Mouse (Mus musculus): Measurements from ENCODE around the gene Gm28308. TPM values are rescaled to one million over a fixed set of nuclear protein-coding genes. Genes with fewer than 3 reads are reported as not detected.

Gm28308 gene
- total RNA-seq, 2 experiments from 2014 or later: not detected

DNA sequence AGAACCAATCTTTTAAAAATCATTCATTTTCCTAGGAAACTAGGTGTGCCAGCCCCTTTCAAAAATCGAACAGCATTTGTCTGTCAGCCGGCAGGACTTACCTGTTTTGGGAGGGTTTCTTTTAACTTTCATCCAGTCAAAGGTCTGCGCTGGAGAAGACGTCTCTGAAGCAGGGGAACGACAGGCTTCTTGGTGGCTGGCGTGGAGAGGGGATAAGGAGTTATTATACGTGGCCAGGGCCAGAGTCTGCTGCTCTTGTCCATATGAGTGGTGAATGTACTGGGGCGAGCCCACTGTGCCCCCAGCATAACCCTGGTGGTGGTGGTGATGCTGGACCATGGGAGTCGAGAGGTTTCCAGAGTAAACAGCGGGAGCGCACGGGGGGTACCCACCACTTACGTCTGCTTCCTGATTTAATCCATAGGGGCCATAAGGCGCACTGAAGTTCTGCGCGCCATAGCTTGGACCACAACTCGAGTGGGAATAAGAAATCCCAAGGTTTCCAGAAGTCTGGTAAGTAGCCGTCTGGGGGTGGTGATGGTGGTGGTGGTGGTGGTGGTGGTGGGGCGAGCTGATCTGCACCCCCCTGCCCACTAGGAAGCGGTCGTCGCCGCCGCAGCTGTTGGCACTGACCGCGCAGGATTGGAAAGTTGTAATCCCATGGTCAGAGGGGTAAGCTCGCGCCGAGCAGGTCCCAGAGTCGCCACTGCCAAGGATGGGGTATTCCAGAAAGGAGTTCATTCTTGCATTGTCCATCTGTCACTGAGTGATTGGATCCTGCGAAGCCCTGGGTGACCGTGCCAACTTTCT, 55.5 kb downstream of the Gm28308 start:
- no peak for TF ChIP-seq CTCF (conservative IDR thresholded peaks at IDR 0.05)
- Histone ChIP-seq H3K4me3 (peak overlapping the region; percentile 43; the same call in 1 of the 2 replicates), H3K27ac (no peak overlapping the region)
- DNase-seq (ENCODE audit: low spot score in 2 of 2): no peak

DNA sequence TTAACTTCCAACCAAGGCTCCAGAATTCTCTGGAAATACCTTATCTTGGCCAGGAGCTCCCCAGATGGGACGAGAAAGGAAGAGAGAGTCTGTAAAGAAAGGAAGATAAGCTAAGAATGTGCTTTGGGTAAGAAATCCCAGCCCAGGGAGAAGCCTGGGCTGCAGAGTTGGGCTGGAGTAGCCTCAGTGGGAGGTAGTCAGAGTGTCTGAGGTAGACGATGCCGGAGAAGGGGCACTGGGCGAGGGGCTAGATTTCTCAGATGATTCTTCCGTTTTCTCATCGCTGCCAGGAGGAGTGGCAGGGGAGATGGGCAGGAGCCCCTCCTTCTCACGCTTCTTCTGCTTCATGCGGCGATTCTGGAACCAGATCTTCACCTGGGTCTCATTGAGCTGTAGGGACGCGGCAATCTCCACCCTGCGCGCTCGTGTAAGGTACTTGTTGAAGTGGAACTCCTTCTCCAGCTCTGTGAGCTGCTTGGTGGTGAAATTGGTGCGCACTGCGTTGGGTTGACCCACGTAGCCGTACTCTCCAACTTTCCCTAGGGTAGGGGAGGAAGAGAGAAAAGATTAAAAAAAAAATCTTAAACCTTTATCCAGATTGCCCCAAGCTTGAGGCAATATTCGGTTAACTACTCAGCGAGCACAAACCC, 56.5 kb downstream of the Gm28308 start:
- no peak for TF ChIP-seq CTCF (conservative IDR thresholded peaks at IDR 0.05)
- Histone ChIP-seq H3K27ac (no peak overlapping the region), H3K4me3 (no peak overlapping the region)
- DNase-seq (ENCODE audit: low spot score in 2 of 2): no peak

DNA sequence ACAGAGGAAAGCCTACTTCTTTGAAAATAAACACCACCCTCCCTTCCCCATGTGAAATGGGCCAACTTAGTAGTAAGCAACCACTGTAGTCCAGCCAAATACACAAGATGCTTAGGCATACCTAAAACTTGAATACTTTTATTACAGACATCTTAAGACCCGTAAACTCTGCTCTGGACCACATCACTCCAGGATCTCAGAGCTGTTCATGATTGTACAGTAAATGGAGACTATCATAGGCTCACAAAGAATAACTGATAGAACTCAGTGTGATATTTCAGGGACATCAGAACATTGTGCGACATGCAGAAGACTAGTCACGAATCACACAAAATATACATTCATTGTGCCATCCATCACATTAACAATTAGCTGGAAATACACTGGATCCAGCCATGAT, 57.7 kb downstream of the Gm28308 start:
- DNase-seq (ENCODE audit: low spot score in 2 of 2): no peak
- H3K27ac ChIP-seq: no peak overlapping the region
- H3K4me3 ChIP-seq: no peak overlapping the region
- TF ChIP-seq CTCF (conservative IDR thresholded peaks at IDR 0.05): no peak

GRCm38 (mm10) chr6:52154044-52154443, 59.1 kb downstream of the Gm28308 start:
- no peak overlapping the region for H3K27ac ChIP-seq
- TF ChIP-seq CTCF (conservative IDR thresholded peaks at IDR 0.05): no peak
- H3K4me3 ChIP-seq: no peak overlapping the region
- DNase-seq (ENCODE audit: low spot score in 2 of 2): no peak

GRCm38 (mm10) chr6:52153270-52153669, 59.9 kb downstream of the Gm28308 start:
- DNase-seq (ENCODE audit: low spot score in 2 of 2): no peak
- TF ChIP-seq CTCF (conservative IDR thresholded peaks at IDR 0.05): no peak
- Histone ChIP-seq H3K27ac (no peak overlapping the region), H3K4me3 (no peak overlapping the region)

- no peak for TF ChIP-seq CTCF (conservative IDR thresholded peaks at IDR 0.05)
- no peak overlapping the region for H3K4me3 ChIP-seq
- no peak for DNase-seq (ENCODE audit: low spot score in 2 of 2)
- H3K27ac ChIP-seq: no peak overlapping the region
Measured at GRCm38 (mm10) chr6:52152226-52153193, 60.6 kb downstream of the Gm28308 start.

DNA sequence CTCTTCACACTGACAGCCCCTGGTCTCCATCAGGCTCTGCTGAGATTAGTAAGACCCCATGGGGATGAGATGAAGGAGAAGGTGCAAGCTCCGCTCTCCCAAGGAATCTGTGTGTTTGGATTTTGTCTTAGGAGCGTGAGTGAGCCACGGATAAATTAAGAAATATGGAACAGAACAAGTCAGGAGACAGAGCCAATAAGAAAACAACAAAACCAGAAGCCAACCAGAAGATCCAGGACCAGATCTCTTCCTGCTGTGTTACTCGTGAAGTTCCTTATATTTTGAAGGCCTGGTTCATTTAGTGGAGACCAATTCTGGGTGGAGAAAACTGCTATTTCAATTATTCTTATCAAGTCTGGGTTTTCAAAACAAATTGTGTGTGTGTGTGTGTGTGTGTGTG, 61.6 kb downstream of the Gm28308 start:
- Histone ChIP-seq H3K4me3 (no peak overlapping the region), H3K27ac (no peak overlapping the region)
- TF ChIP-seq CTCF (conservative IDR thresholded peaks at IDR 0.05): no peak
- no peak for DNase-seq (ENCODE audit: low spot score in 2 of 2)

GRCm38 (mm10) chr6:52150401-52150966, 62.7 kb downstream of the Gm28308 start:
- Histone ChIP-seq H3K27ac (no peak overlapping the region), H3K4me3 (no peak overlapping the region)
- no peak for DNase-seq (ENCODE audit: low spot score in 2 of 2)
- no peak for TF ChIP-seq CTCF (conservative IDR thresholded peaks at IDR 0.05)

DNA sequence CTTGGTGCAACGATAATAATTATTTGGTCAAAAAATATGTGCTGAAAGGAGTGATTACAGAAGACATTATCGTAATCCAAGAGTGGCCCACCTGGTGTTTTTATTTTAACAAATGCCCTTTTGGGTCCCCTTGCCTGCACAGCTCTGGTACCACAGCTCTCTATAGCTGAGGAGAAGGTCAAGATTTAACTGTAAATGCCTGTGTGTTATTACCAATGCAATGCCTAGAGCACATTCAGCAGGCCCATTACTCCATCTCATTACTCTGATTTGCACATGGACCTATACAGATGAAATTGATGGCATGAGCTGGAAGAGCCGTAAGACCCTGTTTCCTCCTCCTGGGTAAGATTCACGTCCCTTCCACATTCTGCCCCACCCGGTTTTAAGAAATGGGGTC, 74.0 kb downstream of the Gm28308 start:
- H3K4me3 ChIP-seq: no peak overlapping the region
- TF ChIP-seq CTCF (conservative IDR thresholded peaks at IDR 0.05): no peak
- no peak for DNase-seq (ENCODE audit: low spot score in 2 of 2)
- no peak overlapping the region for H3K27ac ChIP-seq

- Histone ChIP-seq H3K27ac (no peak overlapping the region), H3K4me3 (no peak overlapping the region)
- DNase-seq (ENCODE audit: low spot score in 2 of 2): no peak
- no peak for TF ChIP-seq CTCF (conservative IDR thresholded peaks at IDR 0.05)
Measured at GRCm38 (mm10) chr6:52138576-52138975, 74.6 kb downstream of the Gm28308 start.

GRCm38 (mm10) chr6:52137841-52138535, 75.2 kb downstream of the Gm28308 start:
- TF ChIP-seq CTCF (conservative IDR thresholded peaks at IDR 0.05): no peak
- Histone ChIP-seq H3K4me3 (no peak overlapping the region), H3K27ac (no peak overlapping the region)
- no peak for DNase-seq (ENCODE audit: low spot score in 2 of 2)

DNA sequence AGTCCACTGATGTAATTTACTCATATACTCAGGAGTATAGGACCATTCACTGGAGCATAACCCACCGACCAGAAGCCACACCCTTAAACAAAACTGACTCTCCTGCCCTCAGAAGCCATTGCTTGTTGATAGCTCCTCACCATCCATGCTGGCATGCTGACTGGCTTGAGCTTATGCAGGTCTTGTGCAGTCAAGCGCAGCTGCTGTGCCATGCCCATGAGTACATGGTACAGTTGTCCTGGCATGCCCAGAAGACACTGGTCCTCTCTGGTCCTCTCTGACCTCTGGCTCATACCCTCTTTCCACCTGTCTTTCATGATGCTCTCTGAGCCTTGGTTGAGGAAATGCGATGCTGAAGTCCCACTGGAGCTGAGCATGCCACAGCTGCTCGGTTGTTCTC, 89.5 kb downstream of the Gm28308 start:
- TF ChIP-seq CTCF (conservative IDR thresholded peaks at IDR 0.05): no peak
- no peak overlapping the region for H3K4me3 ChIP-seq
- no peak for DNase-seq (ENCODE audit: low spot score in 2 of 2)
- H3K27ac ChIP-seq: no peak overlapping the region

Measured in layer of hippocampus, adult 2 months (tissue).